Mouse (Mus musculus): Measurements from ENCODE around the gene Polr1a.

Polr1a gene

GRCm38 (mm10) chr6:71999917-72000512 lies 91.2 kb downstream of the Polr1a start:
- 62% methylated on average over 11 of the region's 11 CpGs for WGBS

GRCm38 (mm10) chr6:72001220-72001777 lies 92.4 kb downstream of the Polr1a start:
- WGBS, result 87% methylated on average over 5 of the region's 5 CpGs

GRCm38 (mm10) chr6:72007411-72008212 lies 98.8 kb downstream of the Polr1a start:
- 78% methylated on average over 3 of the region's 3 CpGs for WGBS

- 94% methylated on average over 4 of the region's 4 CpGs for WGBS
These were observed 99.4 kb downstream of the Polr1a start for GRCm38 (mm10) chr6:72008213-72008655.

GRCm38 (mm10) chr6:72009454-72009853 lies 100.6 kb downstream of the Polr1a start:
- 93% methylated on average over 1 of the region's 1 CpGs for WGBS

- 18% methylated on average over 4 of the region's 4 CpGs for WGBS
These were observed 105.2 kb downstream of the Polr1a start for GRCm38 (mm10) chr6:72014033-72014432.

GRCm38 (mm10) chr6:72018052-72018451 lies 109.2 kb downstream of the Polr1a start:
- 69% methylated on average over 6 of the region's 6 CpGs for WGBS

- 95% methylated on average over 1 of the region's 1 CpGs for WGBS
These were observed 119.2 kb downstream of the Polr1a start for GRCm38 (mm10) chr6:72028079-72028478.

- WGBS, result 88% methylated on average over 6 of the region's 6 CpGs
These were observed 120.8 kb downstream of the Polr1a start for GRCm38 (mm10) chr6:72029674-72030073.
